Mouse (Mus musculus) kidney, adult 9 months (tissue): ENCODE measurements around the gene Ppm1l.

Experiments
- DNase-seq: peaks from one replicate; pipeline ENCODE4 v3.0.0; 2022

The Ppm1l gene

GRCm38 (mm10) chr3:69607468-69607867 is 290.8 kb downstream of the Ppm1l start:
- DNase-seq: peak; percentile 91

GRCm38 (mm10) chr3:69607909-69608308 is 291.2 kb downstream of the Ppm1l start:
- DNase-seq: no peak
